Mouse (Mus musculus): ENCODE measurements around the gene Snx10.
"Not testable (repeated sequence)": the region's sequence is repeated elsewhere in the genome, so short reads cannot be mapped to it uniquely, and the experiment has no call there.

The Snx10 gene

GRCm38 (mm10) chr6:51523807-51524320, at the start of gene Snx10:
TSS of gene Snx10 (plus strand) at chr6:51523901.
- no peak for DNase-seq (ENCODE audit: low spot score in 2 of 2)

DNA sequence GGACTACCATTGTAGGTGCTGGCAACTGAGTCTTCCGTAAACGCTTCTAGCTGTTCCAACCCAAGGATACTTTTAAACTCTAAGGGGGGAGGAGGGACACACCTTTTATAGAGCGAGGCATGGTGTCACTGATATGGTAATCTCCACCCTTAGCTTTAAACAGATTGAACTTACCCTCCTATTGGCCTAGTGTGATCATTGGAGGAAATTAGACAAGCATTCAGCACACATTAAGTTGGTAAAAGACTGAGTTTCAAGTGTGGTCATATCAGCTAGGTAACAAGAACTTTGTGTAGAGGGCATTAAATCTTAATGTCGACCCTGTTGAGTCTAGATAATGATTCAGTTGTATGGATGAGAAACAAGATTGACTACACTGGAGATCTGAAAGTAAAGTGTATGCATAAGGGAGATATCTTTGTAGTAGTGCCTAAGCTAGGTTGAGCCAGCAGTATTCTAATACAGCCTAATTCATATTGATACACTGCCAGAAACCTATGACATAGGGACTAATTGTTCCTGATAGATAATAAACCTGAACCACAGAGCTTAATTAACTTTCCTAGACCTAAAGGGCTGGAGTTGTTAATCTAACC, 44.5 kb upstream of the Snx10 start:
- no peak for DNase-seq (ENCODE audit: low spot score in 2 of 2)

DNA sequence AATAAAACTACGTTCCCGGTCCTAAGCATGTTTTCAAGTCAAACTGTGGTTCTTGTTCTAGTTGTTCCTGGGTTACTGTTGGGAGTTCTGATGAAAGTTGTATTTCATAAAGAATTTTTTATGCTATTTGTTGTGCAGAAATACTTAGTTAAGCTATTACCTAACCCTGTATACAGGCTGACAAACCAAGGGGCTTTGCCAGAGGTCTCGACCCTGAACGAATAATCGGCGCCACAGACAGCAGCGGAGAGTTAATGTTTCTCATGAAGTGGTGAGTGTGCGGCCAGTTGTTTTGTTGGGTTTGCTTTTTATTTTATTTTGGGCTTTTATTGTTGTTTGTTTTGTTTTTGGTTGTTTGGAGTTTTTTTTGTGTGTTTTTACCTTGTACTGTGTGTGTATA, 42.2 kb upstream of the Snx10 start:
- DNase-seq (ENCODE audit: low spot score in 2 of 2): no peak

GRCm38 (mm10) chr6:51483861-51484260, 39.8 kb upstream of the Snx10 start:
- no peak for DNase-seq (ENCODE audit: low spot score in 2 of 2)

DNA sequence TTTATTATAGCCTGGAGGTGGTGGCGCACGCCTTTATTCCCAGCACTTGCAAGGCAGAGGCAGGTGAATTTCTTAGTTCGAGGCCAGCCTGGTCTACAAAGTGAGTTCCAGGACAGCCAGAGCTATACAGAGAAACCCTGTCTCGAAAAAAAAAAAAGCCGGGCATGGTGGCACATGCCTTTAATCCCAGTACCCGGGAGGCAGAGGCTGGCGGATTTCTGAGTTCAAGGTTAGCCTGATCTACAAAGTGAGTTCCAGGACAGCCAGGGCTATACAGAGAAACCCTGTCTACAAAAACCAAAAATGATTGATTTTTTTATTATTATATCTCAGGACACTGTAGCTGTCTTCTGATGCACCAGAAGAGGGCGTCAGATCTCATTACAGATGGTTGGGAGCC, 39.1 kb upstream of the Snx10 start:
- DNase-seq (ENCODE audit: low spot score in 2 of 2): not testable (repeated sequence)

DNA sequence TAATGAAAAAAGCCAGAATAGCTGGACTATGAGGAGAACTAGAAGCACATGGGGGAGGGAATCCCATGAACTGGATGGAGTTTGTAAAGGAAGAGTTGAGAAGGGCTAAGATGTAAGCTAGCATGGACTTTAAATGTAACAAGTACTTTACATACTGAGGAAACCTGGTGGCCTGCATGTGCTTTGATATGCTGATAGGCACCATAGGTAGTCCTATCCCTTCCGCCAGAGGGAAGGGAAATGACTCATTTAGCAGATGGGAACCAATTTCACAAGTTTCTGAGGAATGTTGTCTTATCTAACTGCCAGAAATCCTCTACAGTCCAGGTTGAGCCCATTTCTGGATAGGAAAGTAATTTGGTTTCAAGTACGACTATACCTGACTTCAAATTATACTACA, 38.1 kb upstream of the Snx10 start:
- no peak for DNase-seq (ENCODE audit: low spot score in 2 of 2)

DNA sequence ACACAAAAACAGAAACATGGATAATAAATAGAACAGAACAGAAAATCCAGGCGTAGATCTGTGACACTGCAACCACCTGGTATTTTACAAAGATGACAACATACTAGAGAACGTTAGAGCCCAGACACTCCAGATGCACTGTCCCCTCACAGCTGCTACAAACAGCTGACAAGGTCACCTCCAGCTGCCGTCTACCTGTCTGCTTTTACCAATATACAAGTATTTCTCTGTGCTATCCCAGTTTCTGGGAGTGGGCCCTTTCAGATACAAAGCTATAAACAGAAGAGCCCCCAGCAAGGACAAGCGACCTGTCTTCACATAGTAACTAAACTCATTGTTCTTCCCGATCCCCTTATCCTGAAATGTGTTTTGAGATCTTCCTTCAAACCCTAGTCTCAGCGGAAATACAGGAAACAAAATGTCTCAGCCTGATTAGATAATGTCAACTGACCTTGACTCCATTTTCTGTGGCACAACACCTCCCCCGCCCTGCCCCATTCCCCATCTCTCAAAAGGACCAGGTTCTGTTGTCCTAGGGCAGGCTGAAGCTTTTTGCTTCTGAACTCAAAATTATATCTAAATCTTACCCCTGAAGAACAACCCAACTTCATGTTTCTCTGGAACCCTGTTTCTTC, 37.5 kb upstream of the Snx10 start:
- DNase-seq (ENCODE audit: low spot score in 2 of 2): no peak

DNA sequence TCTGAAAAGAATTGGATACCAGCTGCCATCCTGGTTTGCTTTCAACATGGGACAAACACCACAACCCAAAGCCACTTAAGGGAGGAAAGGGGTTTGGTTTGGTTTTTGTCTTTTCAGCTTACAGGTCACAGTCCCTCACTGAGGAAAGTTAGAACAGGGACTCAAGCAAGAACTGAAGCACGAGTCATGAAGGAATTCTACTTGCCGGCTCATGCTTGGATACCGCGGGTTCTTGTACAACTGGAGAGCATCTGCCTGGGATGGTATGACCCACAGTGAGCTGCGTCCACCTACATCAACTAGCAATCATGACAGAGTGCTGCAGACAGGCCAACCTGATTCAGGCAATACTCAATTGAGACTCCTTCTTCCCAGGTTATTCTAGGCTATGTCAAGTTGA, 37.0 kb upstream of the Snx10 start:
- no peak for DNase-seq (ENCODE audit: low spot score in 2 of 2)

- no peak for DNase-seq (ENCODE audit: low spot score in 2 of 2)
These were observed 33.9 kb upstream of the Snx10 start for GRCm38 (mm10) chr6:51489787-51490186.

DNA sequence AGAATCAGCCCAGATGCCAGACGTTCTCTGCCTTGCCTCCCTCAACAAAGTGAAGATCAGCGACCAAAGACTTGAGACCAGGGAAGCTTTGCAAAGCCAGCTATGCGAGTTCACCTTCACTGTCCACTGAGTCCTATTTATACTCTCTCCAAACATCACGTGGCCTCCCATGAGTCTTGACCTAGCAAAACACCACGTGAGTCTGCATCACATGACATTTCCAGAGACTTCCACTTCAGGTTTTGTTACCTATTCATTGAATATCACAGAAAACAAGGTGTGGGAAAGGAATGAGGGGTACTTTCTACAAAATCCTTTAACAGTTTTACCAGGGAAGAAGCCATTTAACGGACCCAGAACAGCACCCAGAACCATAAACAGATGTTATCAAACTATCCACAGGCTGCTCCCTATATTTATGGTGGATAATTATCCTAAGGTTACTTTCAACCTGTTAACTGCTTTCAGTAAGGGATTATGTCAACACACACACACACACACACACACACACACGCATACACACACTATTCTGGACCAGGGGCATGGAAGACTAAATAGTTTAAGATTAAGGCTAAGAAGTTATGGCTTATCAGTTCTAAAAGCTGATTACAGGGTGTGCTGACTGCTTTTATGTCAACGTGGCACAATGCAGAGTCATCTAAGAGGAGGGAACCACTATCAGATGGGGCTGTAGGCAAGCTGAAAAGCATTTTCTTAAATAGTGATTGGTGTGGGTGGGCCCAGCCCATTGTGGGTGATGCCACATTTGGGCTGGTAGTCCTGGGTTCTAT, 26.2 kb upstream of the Snx10 start:
- no peak for DNase-seq (ENCODE audit: low spot score in 2 of 2)

GRCm38 (mm10) chr6:51505671-51506070, 18.0 kb upstream of the Snx10 start:
- DNase-seq (ENCODE audit: low spot score in 2 of 2): no peak

GRCm38 (mm10) chr6:51507556-51507955, 16.1 kb upstream of the Snx10 start:
- no peak for DNase-seq (ENCODE audit: low spot score in 2 of 2)

GRCm38 (mm10) chr6:51508750-51509648, 14.7 kb upstream of the Snx10 start:
- DNase-seq (ENCODE audit: low spot score in 2 of 2): peak; percentile 68 to 86

DNA sequence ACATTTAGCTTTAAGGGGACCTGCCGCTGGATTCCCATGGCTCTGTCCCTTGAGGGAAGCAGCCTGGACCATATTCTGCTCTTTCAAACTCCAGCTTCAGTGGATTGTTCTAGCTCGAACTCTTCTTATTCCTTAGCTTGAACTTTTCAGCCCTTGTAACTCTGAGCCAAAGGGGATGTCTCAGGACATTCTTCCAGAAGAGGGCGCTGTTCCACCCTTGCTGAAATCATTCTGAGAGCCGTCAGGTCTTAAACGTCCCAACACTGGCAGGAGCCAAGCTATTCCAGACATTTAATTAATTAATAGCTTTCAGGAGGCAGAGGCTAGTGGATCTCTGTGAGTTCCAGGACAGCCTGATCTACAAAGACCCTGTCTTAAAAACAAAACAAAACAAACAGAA, 13.6 kb upstream of the Snx10 start:
- DNase-seq (ENCODE audit: low spot score in 2 of 2): peak; percentile 59 to 80

GRCm38 (mm10) chr6:51510946-51511345, 12.8 kb upstream of the Snx10 start:
- no peak for DNase-seq (ENCODE audit: low spot score in 2 of 2)

DNA sequence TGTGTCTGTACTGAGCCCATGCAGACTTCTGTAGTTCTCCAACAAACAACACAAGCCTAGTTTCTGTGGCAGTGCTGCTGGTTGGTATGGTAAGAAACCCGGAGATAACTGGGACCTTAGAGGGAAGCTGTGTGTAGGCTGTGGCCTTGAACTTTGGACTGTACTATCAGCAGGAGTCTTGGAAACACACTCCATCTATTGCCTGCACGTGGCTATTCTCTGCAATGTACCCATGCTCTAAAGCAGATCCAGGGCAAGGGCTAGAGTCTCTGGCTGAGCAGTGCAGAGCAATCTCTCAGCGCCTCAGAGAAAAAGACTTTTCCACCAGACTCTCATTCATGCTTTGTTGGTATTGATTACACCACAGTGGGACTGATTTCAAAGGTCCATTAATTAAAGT, 10.0 kb upstream of the Snx10 start:
- no peak for DNase-seq (ENCODE audit: low spot score in 2 of 2)

DNA sequence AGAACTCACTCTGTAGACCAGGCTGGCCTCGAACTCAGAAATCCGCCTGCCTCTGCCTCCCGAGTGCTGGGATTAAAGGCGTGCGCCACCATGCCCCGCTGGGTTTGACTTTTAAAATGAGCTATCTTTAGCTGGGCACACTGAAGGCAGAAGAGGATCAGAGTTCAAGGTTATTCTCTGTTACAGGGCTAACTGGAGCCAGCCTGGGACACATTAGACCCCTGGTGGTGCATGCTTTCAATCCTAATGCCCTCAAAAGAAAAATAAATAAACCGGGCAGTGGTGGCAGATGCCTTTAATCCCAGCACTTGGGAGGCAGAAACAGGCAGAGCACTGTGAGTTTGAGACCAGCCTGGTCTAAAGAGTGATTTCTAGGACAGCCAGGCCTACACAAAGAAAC, 8.8 kb upstream of the Snx10 start:
- DNase-seq (ENCODE audit: low spot score in 2 of 2): no peak

- no peak for DNase-seq (ENCODE audit: low spot score in 2 of 2)
These were observed 391 bp upstream of the Snx10 start for GRCm38 (mm10) chr6:51523310-51523709.

GRCm38 (mm10) chr6:51524321-51524931, 725 bp downstream of the Snx10 start:
- DNase-seq (ENCODE audit: low spot score in 2 of 2): no peak

- DNase-seq (ENCODE audit: low spot score in 2 of 2): no peak
These were observed 1.3 kb downstream of the Snx10 start for GRCm38 (mm10) chr6:51525001-51525400.

DNA sequence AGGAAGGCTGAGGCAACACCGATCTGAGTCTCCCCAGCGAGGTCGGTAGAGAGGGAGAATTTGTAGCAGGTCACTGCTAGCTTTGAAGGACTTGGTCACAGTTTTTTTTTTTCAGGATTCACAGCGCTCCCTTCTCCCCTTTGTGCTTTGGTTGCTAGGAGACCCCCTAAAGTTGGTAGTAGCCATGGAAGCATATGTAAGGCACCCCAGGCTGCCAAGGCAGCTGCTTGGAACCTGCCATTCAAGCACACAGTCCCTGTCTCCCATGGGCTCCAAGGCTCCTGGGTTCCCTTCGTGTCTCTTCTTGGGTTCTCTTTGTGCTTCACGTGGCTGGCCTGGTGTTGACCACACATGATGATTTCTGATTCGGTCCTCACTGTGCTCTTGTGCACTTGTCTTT, 5.8 kb downstream of the Snx10 start:
- no peak for DNase-seq (ENCODE audit: low spot score in 2 of 2)
